Mouse (Mus musculus): Measurements from ENCODE around the gene Fam172a. TPM values are rescaled to one million over a fixed set of nuclear protein-coding genes. Genes with fewer than 3 reads are reported as not detected.

Fam172a gene
- polyA plus RNA-seq, 2 experiments from 2014 or later = 27.7 to 28.1 TPM

- ATAC-seq = no peak
Observed at GRCm38 (mm10) chr13:78102337-78102736, 400.5 kb downstream of the Fam172a start.

- no peak for ATAC-seq
Observed at GRCm38 (mm10) chr13:78104851-78105250, 403.0 kb downstream of the Fam172a start.

- no peak for ATAC-seq
Observed at GRCm38 (mm10) chr13:78110648-78111047, 408.8 kb downstream of the Fam172a start.

- ATAC-seq = no peak
Observed at GRCm38 (mm10) chr13:78113978-78114377, 412.1 kb downstream of the Fam172a start.

- ATAC-seq = no peak
Observed at GRCm38 (mm10) chr13:78118715-78119114, 416.9 kb downstream of the Fam172a start.

- no peak for ATAC-seq
Observed at GRCm38 (mm10) chr13:78121991-78122390, 420.2 kb downstream of the Fam172a start.

GRCm38 (mm10) chr13:78123911-78124426 is 422.1 kb downstream of the Fam172a start:
- ATAC-seq = no peak

- ATAC-seq = no peak
Observed at GRCm38 (mm10) chr13:78157465-78157864, 455.6 kb downstream of the Fam172a start.

- peak; percentile 41 for ATAC-seq
Observed at GRCm38 (mm10) chr13:78162149-78162548, 460.3 kb downstream of the Fam172a start.

GRCm38 (mm10) chr13:78163087-78163958 is 461.5 kb downstream of the Fam172a start:
- peak; percentile 71 for ATAC-seq

- no peak for ATAC-seq
Observed at GRCm38 (mm10) chr13:78164941-78165340, 463.1 kb downstream of the Fam172a start.

GRCm38 (mm10) chr13:78168166-78168565 is 466.3 kb downstream of the Fam172a start:
- no peak for ATAC-seq

GRCm38 (mm10) chr13:78171320-78171719 is 469.5 kb downstream of the Fam172a start:
- no peak for ATAC-seq

GRCm38 (mm10) chr13:78171984-78172636 is 470.3 kb downstream of the Fam172a start:
- no peak for ATAC-seq

- ATAC-seq = no peak
Observed at GRCm38 (mm10) chr13:78172861-78173260, 471.0 kb downstream of the Fam172a start.

GRCm38 (mm10) chr13:78174191-78174590 is 472.4 kb downstream of the Fam172a start:
- ATAC-seq = no peak

GRCm38 (mm10) chr13:78174891-78175290 is 473.1 kb downstream of the Fam172a start:
- no peak for ATAC-seq

- ATAC-seq = no peak
Observed at GRCm38 (mm10) chr13:78175821-78176380, 474.1 kb downstream of the Fam172a start.

- no peak for ATAC-seq
Observed at GRCm38 (mm10) chr13:78177381-78177950, 475.6 kb downstream of the Fam172a start.

- ATAC-seq = no peak
Observed at GRCm38 (mm10) chr13:78178021-78178420, 476.2 kb downstream of the Fam172a start.

- no peak for ATAC-seq
Observed at GRCm38 (mm10) chr13:78178771-78179170, 476.9 kb downstream of the Fam172a start.

- ATAC-seq = no peak
Observed at GRCm38 (mm10) chr13:78179312-78180097, 477.7 kb downstream of the Fam172a start.
